Mouse (Mus musculus): ENCODE results near the gene Gm17349. TPM values are rescaled to one million over a fixed set of nuclear protein-coding genes. Genes with fewer than 3 reads are reported as not detected.

Gm17349 gene
- total and polyA plus RNA-seq, 3 experiments = 2.1 TPM; not detected in 2

- H3K9ac ChIP-seq (ENCODE audit: control insufficient read depth, low read depth, low read length, poor library complexity, severe bottlenecking) = no peak overlapping the region
- no peaks in the 10 kb centered on the region for H3K36me3 ChIP-seq (ENCODE audit: control insufficient read depth in 1 of 2, insufficient read depth in 2 of 2, low read length in 2 of 2)
- H3K4me3 ChIP-seq (ENCODE audit: control insufficient read depth in 1 of 2, insufficient read depth in 1 of 2, low read depth in 2 of 2, low read length in 2 of 2) = no peak overlapping the region
- TF ChIP-seq ZC3H11A (IDR thresholded peaks at IDR 0.05; ENCODE audit: low read depth, low read length) = no peak
- no peak for TF ChIP-seq MAFK (IDR thresholded peaks at IDR 0.05; ENCODE audit: borderline replicate concordance, low read depth, low read length)
- no peak overlapping the region for H3K27ac ChIP-seq (ENCODE audit: control insufficient read depth, low read depth, low read length)
- H3K4me1 ChIP-seq (ENCODE audit: control insufficient read depth in 1 of 2, insufficient read depth in 2 of 2, low read length in 2 of 2) = peaks cover 0 to 6% of the 10 kb centered on the region in 2 experiments; a peak in 1 of 4 replicates
- H3K9me3 ChIP-seq (replicated peaks; ENCODE audit: insufficient read depth, low read length) = no peaks in the 10 kb centered on the region
- no peak for DNase-seq (ENCODE audit: low read depth, low spot score)
- peaks cover 4 to 6% of the 10 kb centered on the region in 2 experiments; a peak in 3 of 4 replicates for H3K27me3 ChIP-seq (ENCODE audit: control insufficient read depth in 1 of 2, insufficient read depth in 2 of 2, low read length in 2 of 2)
- no peaks in the 10 kb centered on the region for H3K79me2 ChIP-seq (ENCODE audit: control insufficient read depth, insufficient read depth, low read length, poor library complexity)
Measured at GRCm38 (mm10) chr15:99674866-99675265, 30.4 kb downstream of the Gm17349 start.

- DNase-seq (ENCODE audit: low read depth, low spot score) = no peak
- H3K4me3 ChIP-seq (ENCODE audit: control insufficient read depth in 1 of 2, insufficient read depth in 1 of 2, low read depth in 2 of 2, low read length in 2 of 2) = no peak overlapping the region
- TF ChIP-seq MAFK (IDR thresholded peaks at IDR 0.05; ENCODE audit: borderline replicate concordance, low read depth, low read length) (no peak), POLR2A (IDR thresholded peaks at IDR 0.05; ENCODE audit: control insufficient read depth in 1 of 2, insufficient read depth in 1 of 2, low read depth in 1 of 2, low read length in 2 of 2, poor library complexity in 1 of 2) (no peak), E2F4 (IDR thresholded peaks at IDR 0.05; ENCODE audit: borderline replicate concordance, low read depth, low read length) (no peak), USF2 (IDR thresholded peaks at IDR 0.05; ENCODE audit: borderline replicate concordance in 1 of 2, insufficient read depth in 1 of 2, low read depth in 1 of 2, low read length in 2 of 2) (no peak), KAT2A (conservative IDR thresholded peaks at IDR 0.05; ENCODE audit: low read depth, low read length) (no peak), USF1 (IDR thresholded peaks at IDR 0.05; ENCODE audit: low read depth, low read length) (no peak), CHD1 (IDR thresholded peaks at IDR 0.05; ENCODE audit: low read depth, low read length) (no peak), NRF1 (IDR thresholded peaks at IDR 0.05; ENCODE audit: insufficient read depth, low read depth, low read length, poor library complexity, severe bottlenecking) (no peak), JUND (IDR thresholded peaks at IDR 0.05; ENCODE audit: low read depth, low read length) (no peak), MAX (IDR thresholded peaks at IDR 0.05; ENCODE audit: low read length) (no peak), BHLHE40 (IDR thresholded peaks at IDR 0.05; ENCODE audit: borderline replicate concordance, low read depth, low read length) (no peak), SMC3 (IDR thresholded peaks at IDR 0.05; ENCODE audit: low read depth, low read length) (no peak), GATA1 (IDR thresholded peaks at IDR 0.05; ENCODE audit: low read depth, low read length) (no peak), NELFE (IDR thresholded peaks at IDR 0.05; ENCODE audit: low read depth, low read length) (no peak), CTCF (IDR thresholded peaks at IDR 0.05 in 2 of 3, conservative IDR thresholded peaks at IDR 0.05 in 1 of 3; ENCODE audit: control insufficient read depth in 1 of 3, insufficient read depth in 1 of 3, low read depth in 2 of 3, low read length in 3 of 3, poor library complexity in 1 of 3, severe bottlenecking in 1 of 3) (no peak), TCF12 (IDR thresholded peaks at IDR 0.05; ENCODE audit: low read depth, low read length) (no peak), ZKSCAN1 (IDR thresholded peaks at IDR 0.05; ENCODE audit: low read depth, low read length) (no peak), ZMIZ1 (IDR thresholded peaks at IDR 0.05; ENCODE audit: low read depth, low read length) (no peak)
- H3K27me3 ChIP-seq (ENCODE audit: control insufficient read depth in 1 of 2, insufficient read depth in 2 of 2, low read length in 2 of 2) = peaks cover 4 to 6% of the 10 kb centered on the region in 2 experiments; a peak in 3 of 4 replicates
- H3K9me3 ChIP-seq (replicated peaks; ENCODE audit: insufficient read depth, low read length) = no peaks in the 10 kb centered on the region
- no peaks in the 10 kb centered on the region for H3K79me2 ChIP-seq (ENCODE audit: control insufficient read depth, insufficient read depth, low read length, poor library complexity)
- no peak overlapping the region for H3K9ac ChIP-seq (ENCODE audit: control insufficient read depth, low read depth, low read length, poor library complexity, severe bottlenecking)
- H3K36me3 ChIP-seq (ENCODE audit: control insufficient read depth in 1 of 2, insufficient read depth in 2 of 2, low read length in 2 of 2) = no peaks in the 10 kb centered on the region
- H3K4me1 ChIP-seq (ENCODE audit: control insufficient read depth in 1 of 2, insufficient read depth in 2 of 2, low read length in 2 of 2) = no peaks in the 10 kb centered on the region
- no peak overlapping the region for H3K27ac ChIP-seq (ENCODE audit: control insufficient read depth, low read depth, low read length)
Measured at GRCm38 (mm10) chr15:99671783-99672182, 33.5 kb downstream of the Gm17349 start.

Data from MEL (cell line).